Mouse (Mus musculus): ENCODE data around the gene Pdc. TPM values are rescaled to one million over a fixed set of nuclear protein-coding genes. Genes with fewer than 3 reads are reported as not detected.
A peak's percentile ranks its signal among the peaks of the same experiment; 100 is the strongest.
"Not testable (repeated sequence)": the region's sequence is repeated elsewhere in the genome, so short reads cannot be mapped to it uniquely, and the experiment has no call there.

The Pdc gene
- total RNA-seq (2021): not detected

- DNase-seq (ENCODE audit: extremely low spot score in 1 of 2, low spot score in 2 of 2): no peak
- intact Hi-C loops (cut with DNase I): no loop called here
Observed at GRCm38 (mm10) chr1:150319205-150319604, at the start of gene Pdc. Gene Pdc (plus strand): TSS chr1:150319417.

DNA sequence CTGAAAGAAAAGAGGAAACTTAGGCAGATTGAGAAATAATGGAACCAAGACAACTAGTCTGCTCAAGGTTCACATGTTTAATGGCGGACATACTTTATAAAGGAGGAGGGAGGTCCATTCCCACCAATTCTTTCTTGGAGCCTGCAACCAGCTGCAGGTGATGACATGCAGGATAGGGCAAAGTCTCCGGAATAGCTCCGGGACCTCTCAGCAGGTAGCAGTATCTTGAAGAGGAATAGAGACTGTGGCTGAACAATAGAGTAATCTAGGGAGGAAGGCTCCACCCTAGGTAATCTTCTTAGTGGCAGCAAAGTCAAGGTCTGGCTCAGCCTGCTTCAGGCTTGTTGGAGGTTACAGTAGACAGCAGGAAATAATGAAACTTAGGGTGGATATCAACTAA is 25.2 kb upstream of the Pdc start:
- intact Hi-C loops (cut with DNase I); DNase-seq (ENCODE audit: extremely low spot score in 1 of 2, low spot score in 2 of 2): not testable (repeated sequence)

GRCm38 (mm10) chr1:150307599-150307998 is 11.6 kb upstream of the Pdc start:
- intact Hi-C loops (cut with DNase I): no loop called here
- peak in 1 of 2 experiments; percentile 34 for DNase-seq (ENCODE audit: extremely low spot score in 1 of 2, low spot score in 2 of 2)

DNA sequence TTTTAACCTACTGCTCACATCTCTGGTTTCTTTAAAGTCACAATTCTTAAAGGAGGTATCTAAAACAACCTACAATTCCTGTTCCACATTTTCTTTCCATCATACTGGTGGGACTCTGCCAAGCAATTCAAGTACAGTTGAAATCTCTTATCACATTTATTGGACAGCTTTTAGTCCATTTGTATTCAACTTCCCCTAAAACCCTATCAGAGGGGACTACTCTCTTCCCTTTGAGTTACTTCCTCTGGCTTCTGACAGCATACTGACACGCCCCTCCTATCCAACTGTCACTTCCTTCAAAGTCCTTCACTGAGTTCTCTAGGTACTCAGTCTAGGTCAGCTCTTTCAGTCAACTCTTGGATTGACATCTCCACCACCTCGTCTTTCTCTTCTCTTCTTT is 15.9 kb downstream of the Pdc start:
- intact Hi-C loops (cut with DNase I): no loop called here
- no peak for DNase-seq (ENCODE audit: extremely low spot score in 1 of 2, low spot score in 2 of 2)

DNA sequence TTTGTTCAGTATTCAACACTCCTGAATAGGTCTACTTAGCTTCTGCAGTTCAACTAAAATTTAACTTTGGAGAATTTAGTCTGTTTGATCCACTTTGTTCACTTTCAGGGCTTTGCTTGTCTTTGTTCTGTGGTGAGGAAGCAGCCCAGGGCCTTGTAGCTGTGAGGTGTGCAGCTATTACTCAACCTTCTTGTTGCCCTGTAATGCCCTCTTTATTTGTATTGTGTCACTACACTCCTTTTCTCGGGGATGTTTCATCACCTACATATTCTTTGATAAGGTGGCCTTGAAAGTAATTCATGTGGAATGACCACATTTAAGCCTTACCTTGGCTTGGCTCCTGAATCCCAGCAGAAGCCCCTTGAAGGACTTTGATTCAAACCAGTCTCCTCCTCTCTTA is 41.6 kb downstream of the Pdc start:
- DNase-seq (ENCODE audit: extremely low spot score in 1 of 2, low spot score in 2 of 2): no peak
- intact Hi-C loops (cut with DNase I): no loop called here

DNA sequence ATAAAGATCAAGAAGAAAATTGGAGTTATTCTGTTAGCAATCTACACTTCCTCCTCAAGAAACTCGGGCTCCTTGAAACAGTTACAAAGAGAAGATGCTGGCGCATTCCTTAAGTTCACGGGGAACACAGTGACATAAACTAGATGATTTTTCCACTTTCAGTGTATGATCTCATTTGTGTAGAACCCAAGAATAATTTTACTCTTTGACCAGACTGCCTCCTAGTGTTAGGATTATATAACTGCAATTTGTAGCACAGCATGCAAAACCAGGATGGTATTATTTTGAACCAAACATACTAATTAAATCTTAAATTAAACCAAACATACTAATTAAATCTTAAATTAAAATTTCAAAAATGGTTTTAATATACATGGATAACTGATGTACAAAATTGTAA is 53.7 kb downstream of the Pdc start:
- no peak for DNase-seq (ENCODE audit: extremely low spot score in 1 of 2, low spot score in 2 of 2)
- intact Hi-C loops (cut with DNase I): loop anchor here (5.0 kb wide), 1 partner anchor 541 kb away; no protein-coding TSS in a partner anchor

DNA sequence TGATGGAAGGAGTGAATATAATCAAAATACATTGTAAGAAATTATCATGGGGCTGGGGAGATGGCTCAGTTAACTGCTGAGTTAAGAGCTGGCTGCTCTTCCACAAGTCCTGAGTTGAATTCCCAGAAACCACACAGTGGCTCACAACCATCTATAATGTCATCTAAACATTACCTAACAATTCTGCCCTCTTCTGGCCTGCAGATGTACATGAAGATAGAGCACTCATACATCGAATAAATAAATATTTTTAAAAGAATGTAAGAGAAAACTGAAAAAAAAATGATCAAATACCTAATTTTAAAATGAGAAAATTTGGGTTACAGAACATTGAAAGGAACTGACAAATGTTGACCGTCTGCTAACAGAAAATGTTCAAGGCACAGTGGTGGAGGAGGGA is 55.0 kb downstream of the Pdc start:
- no peak for DNase-seq (ENCODE audit: extremely low spot score in 1 of 2, low spot score in 2 of 2)
- intact Hi-C loops (cut with DNase I): loop anchor here (5.0 kb wide), 1 partner anchor 542 kb away; no protein-coding TSS in a partner anchor

Other genes with a start within 250 kb of the Pdc start
- gene Ptgs2, start 219.4 kb upstream of the Pdc start, total RNA-seq (2021): 1 to 10 TPM; 2.4 to 2.6 TPM
- gene Tpr, start 73.4 kb downstream of the Pdc start, total RNA-seq (2021): 100 to 1,000 TPM; 103 to 108 TPM
- gene Odr4, start 73.7 kb downstream of the Pdc start, total RNA-seq (2021): 10 to 100 TPM; 42.5 to 45.1 TPM
- gene Prg4, start 146.7 kb downstream of the Pdc start, total RNA-seq (2021): 1 to 10 TPM in 1 of 2 experiments, under 1 TPM in 1; 0.95 to 2.7 TPM